Comparison of ENCODE assay signal across 9 mouse cellular contexts in genomic region chr16:17802456-17802838, GRCm38 (mm10). TPM values are rescaled to one million over a fixed set of nuclear protein-coding genes. Genes with fewer than 3 reads are reported as not detected.
A peak's percentile ranks its signal among the peaks of the same experiment; 100 is the strongest.
DNase-seq lines count a peak whose midpoint lies in the region; ATAC-seq and TF ChIP-seq lines count a peak whose summit lies in the region.
"Had no signal": no experiment of that assay in that cellular context is flagged by ENCODE, and none has a peak within 500 bp of the region (broad histone marks: within the 10 kb centered on the region; RNA-seq: fewer than 3 reads in every experiment).

No protein-coding gene starts in this region.

- peaks cover 14% of the 10 kb centered on the region for H3K27me3 ChIP-seq in heart, adult 2 months (ENCODE audit: control insufficient read depth, insufficient read depth, low read length)
- H3K27me3 ChIP-seq in neural tube, embryonic 11.5 days (ENCODE audit: control insufficient read depth, insufficient read depth, low read length): peaks cover 92% of the 10 kb centered on the region
- H3K27me3 ChIP-seq in liver, embryonic 11.5 days (replicated peaks; ENCODE audit: control insufficient read depth, insufficient read depth, low read length): peaks cover 100% of the 10 kb centered on the region
- H3K27me3 ChIP-seq in stomach, postnatal 0 days (ENCODE audit: control insufficient read depth, insufficient read depth, low read length): peaks cover 3% of the 10 kb centered on the region; the same call in 1 of the 2 replicates

- H3K27ac ChIP-seq in heart, adult 2 months: no peak overlapping the region
- no peak overlapping the region for H3K27ac ChIP-seq in neural tube, embryonic 11.5 days (ENCODE audit: low read depth, low read length)
- H3K27ac ChIP-seq in liver, embryonic 11.5 days (ENCODE audit: low read depth, low read length): no peak overlapping the region
- H3K27ac ChIP-seq in stomach, postnatal 0 days (replicated peaks): no peak overlapping the region

- peak overlapping the region; percentile 47 for H3K4me3 ChIP-seq in heart, adult 2 months
- H3K4me3 ChIP-seq in neural tube, embryonic 11.5 days (ENCODE audit: low read depth, low read length): peak overlapping the region; percentile 22; the same call in 1 of the 2 replicates
- peak overlapping the region; percentile 38 for H3K4me3 ChIP-seq in liver, embryonic 11.5 days (ENCODE audit: low read depth, low read length)
- H3K4me3 ChIP-seq in stomach, postnatal 0 days (ENCODE audit: low read depth, low read length): peak overlapping the region; percentile 19; the same call in 1 of the 2 replicates

- H3K36me3 ChIP-seq in heart, adult 2 months (ENCODE audit: control insufficient read depth, insufficient read depth, low read length): no peaks in the 10 kb centered on the region
- 0 out of 2 replicates have a peak, but pooled peaks cover 3% of the 10 kb centered on the region for H3K36me3 ChIP-seq in neural tube, embryonic 11.5 days (ENCODE audit: control insufficient read depth, insufficient read depth, low read length)
- H3K36me3 ChIP-seq in liver, embryonic 11.5 days (ENCODE audit: control insufficient read depth, insufficient read depth, low read length): no peaks in the 10 kb centered on the region
- no peaks in the 10 kb centered on the region for H3K36me3 ChIP-seq in stomach, postnatal 0 days (ENCODE audit: control insufficient read depth, insufficient read depth, low read length)

- no peaks in the 10 kb centered on the region for H3K79me2 ChIP-seq in heart, adult 2 months (replicated peaks; ENCODE audit: control insufficient read depth, insufficient read depth, low read length)

- 43% methylated on average over 18 of the region's 18 CpGs for WGBS in heart, adult 2 months
- WGBS in neural tube, embryonic 11.5 days: 6% methylated on average over 18 of the region's 18 CpGs
- 13% methylated on average over 18 of the region's 18 CpGs for WGBS in liver, embryonic 11.5 days
- WGBS in stomach, postnatal 0 days: 45% methylated on average over 18 of the region's 18 CpGs

- no peak for TF ChIP-seq CTCF in heart, adult 2 months (IDR thresholded peaks at IDR 0.05)
- no peak for TF ChIP-seq CTCF in stomach, postnatal 0 days (IDR thresholded peaks at IDR 0.05; ENCODE audit: low read depth)

- H3K4me1 ChIP-seq in heart, adult 2 months (ENCODE audit: control insufficient read depth, insufficient read depth, low read length): peaks cover 6% of the 10 kb centered on the region
- peaks cover 41% of the 10 kb centered on the region for H3K4me1 ChIP-seq in neural tube, embryonic 11.5 days (ENCODE audit: control insufficient read depth, insufficient read depth, low read length)
- H3K4me1 ChIP-seq in liver, embryonic 11.5 days (replicated peaks; ENCODE audit: control insufficient read depth, insufficient read depth, low read length): peaks cover 47% of the 10 kb centered on the region
- peaks cover 14% of the 10 kb centered on the region for H3K4me1 ChIP-seq in stomach, postnatal 0 days (replicated peaks; ENCODE audit: control insufficient read depth, insufficient read depth)

- DNase-seq in heart, adult 2 months: no peak
- no peak for DNase-seq in heart, postnatal 14 days
- DNase-seq in neural tube, embryonic 11.5 days (ENCODE audit: low spot score): peak; percentile 23
- no peak for DNase-seq in neural tube, embryonic 10.5 days (ENCODE audit: extremely low spot score, low spot score)
- DNase-seq in liver, embryonic 11.5 days (ENCODE audit: low spot score): no peak
- DNase-seq in stomach, postnatal 0 days (ENCODE audit: low spot score): no peak
- no peak for DNase-seq in cerebellum, postnatal 36 days
- no peak for DNase-seq in left cerebral cortex, postnatal 10 days (ENCODE audit: extremely low spot score in 1 of 2, low spot score in 2 of 2)

- H3K4me2 ChIP-seq in neural tube, embryonic 11.5 days (ENCODE audit: low read depth): peak overlapping the region; percentile 44
- H3K4me2 ChIP-seq in liver, embryonic 11.5 days: peak overlapping the region; percentile 59
- H3K4me2 ChIP-seq in stomach, postnatal 0 days (replicated peaks; ENCODE audit: low read depth): peak overlapping the region; percentile 44

- TF ChIP-seq EP300 in heart, adult 2 months (IDR thresholded peaks at IDR 0.05; ENCODE audit: insufficient read depth, low read depth, low read length): no peak
- TF ChIP-seq EP300 in stomach, postnatal 0 days (optimal IDR thresholded peaks at IDR 0.05): no peak

- TF ChIP-seq POLR2A in heart, adult 2 months (IDR thresholded peaks at IDR 0.05; ENCODE audit: insufficient read depth, low read depth, low read length): no peak

- no peak for ATAC-seq in neural tube, embryonic 11.5 days (ENCODE audit: insufficient read depth, low FRiP score, low TSS enrichment)
- ATAC-seq in liver, embryonic 11.5 days (replicated peaks; ENCODE audit: low FRiP score): no peak
- no peak for ATAC-seq in stomach, postnatal 0 days (ENCODE audit: low FRiP score, low TSS enrichment)

- intact Hi-C loops in heart, adult 2 months (cut with DNase I): loop anchor here (2.0 kb wide), 1 partner anchor 32 kb away; no protein-coding TSS in a partner anchor
- intact Hi-C loops in heart, postnatal 14 days (cut with DNase I): no loop called here
- intact Hi-C loops in left cerebral cortex, postnatal 10 days (cut with DNase I): no loop called here

- no peaks in the 10 kb centered on the region for H3K9me3 ChIP-seq in neural tube, embryonic 11.5 days (ENCODE audit: control insufficient read depth, low read length)
- H3K9me3 ChIP-seq in liver, embryonic 11.5 days (ENCODE audit: control insufficient read depth, low read length): no peaks in the 10 kb centered on the region
- no peaks in the 10 kb centered on the region for H3K9me3 ChIP-seq in stomach, postnatal 0 days (ENCODE audit: control insufficient read depth, low read length)

- H3K9ac ChIP-seq in heart, adult 2 months (ENCODE audit: low read depth, low read length): peak overlapping the region; percentile 42; the same call in 1 of the 2 replicates
- H3K9ac ChIP-seq in neural tube, embryonic 11.5 days (ENCODE audit: low read length): no peak overlapping the region
- H3K9ac ChIP-seq in liver, embryonic 11.5 days (ENCODE audit: low read depth, low read length): no peak overlapping the region
- no peak overlapping the region for H3K9ac ChIP-seq in stomach, postnatal 0 days (ENCODE audit: low read length)

RNA-seq across cellular contexts. Expression of gene Scarf2, which starts 5.4 kb away (rescaled TPM):
- total RNA-seq in heart, adult 2 months (2021): 1 to 10 TPM; 4.1 to 5.2 TPM
- polyA plus RNA-seq in heart, adult 2 months (2012; rRNA removed): 10.8 and 13.4 TPM in 2 replicates
- 10 to 100 TPM in 1 of 2 experiments, 1 to 10 TPM in 1; 9.8 to 10.2 TPM for total RNA-seq in heart, postnatal 14 days (2021)
- 9.5 and 13.1 TPM in 2 replicates for polyA plus RNA-seq in neural tube, embryonic 11.5 days (2014; fragmentation: Nextera tagmentation; extraction: Ambion mirVana)
- polyA plus RNA-seq in liver, embryonic 11.5 days (2014; fragmentation: Nextera tagmentation; extraction: Ambion mirVana): 5.8 and 6.9 TPM in 2 replicates
- polyA plus RNA-seq in stomach, postnatal 0 days (2015; fragmentation: Nextera tagmentation; extraction: Ambion mirVana): 7.8 and 10.7 TPM in 2 replicates
- 1 to 10 TPM; 3.7 to 4.3 TPM for total RNA-seq in left cerebral cortex, postnatal 10 days (2021)

RNA-seq across cellular contexts. Expression of gene B830017H08Rik, which starts 30.5 kb away (rescaled TPM):
- total RNA-seq in heart, adult 2 months (2021): not detected
- polyA plus RNA-seq in heart, adult 2 months (2012; rRNA removed): not detected in 2 replicates
- not detected for total RNA-seq in heart, postnatal 14 days (2021)
- 0.19 and 0.36 TPM in 2 replicates for polyA plus RNA-seq in neural tube, embryonic 11.5 days (2014; fragmentation: Nextera tagmentation; extraction: Ambion mirVana)
- polyA plus RNA-seq in liver, embryonic 11.5 days (2014; fragmentation: Nextera tagmentation; extraction: Ambion mirVana): not detected in 2 replicates
- polyA plus RNA-seq in stomach, postnatal 0 days (2015; fragmentation: Nextera tagmentation; extraction: Ambion mirVana): not detected in 2 replicates
- total RNA-seq in left cerebral cortex, postnatal 10 days (2021): 1 to 10 TPM; 4.9 to 5.1 TPM
- polyA plus RNA-seq: C2C12 had no signal

RNA-seq across cellular contexts. Expression of gene Car15, which starts 35.7 kb away (rescaled TPM):
- total RNA-seq in heart, adult 2 months (2021): 1 to 10 TPM; 1.6 to 2.9 TPM
- polyA plus RNA-seq in heart, adult 2 months (2012; rRNA removed): 4.6 and 5.2 TPM in 2 replicates
- total RNA-seq in heart, postnatal 14 days (2021): 1 to 10 TPM; 1.5 to 2.5 TPM
- polyA plus RNA-seq in neural tube, embryonic 11.5 days (2014; fragmentation: Nextera tagmentation; extraction: Ambion mirVana): 3.2 and 3.4 TPM in 2 replicates
- 1.1 and 1.9 TPM in 2 replicates for polyA plus RNA-seq in liver, embryonic 11.5 days (2014; fragmentation: Nextera tagmentation; extraction: Ambion mirVana)
- 0.63 and 1.3 TPM in 2 replicates for polyA plus RNA-seq in stomach, postnatal 0 days (2015; fragmentation: Nextera tagmentation; extraction: Ambion mirVana)
- 1 to 10 TPM; 8.2 to 8.4 TPM for total RNA-seq in left cerebral cortex, postnatal 10 days (2021)

RNA-seq across cellular contexts. Expression of gene Klhl22, which starts 43.0 kb away (rescaled TPM):
- total RNA-seq in heart, adult 2 months (2021): 10 to 100 TPM; 17.3 to 18.6 TPM
- 23.6 and 30.2 TPM in 2 replicates for polyA plus RNA-seq in heart, adult 2 months (2012; rRNA removed)
- total RNA-seq in heart, postnatal 14 days (2021): 10 to 100 TPM; 18.2 to 21.7 TPM
- 62.1 and 62.4 TPM in 2 replicates for polyA plus RNA-seq in neural tube, embryonic 11.5 days (2014; fragmentation: Nextera tagmentation; extraction: Ambion mirVana)
- 47.5 and 49.3 TPM in 2 replicates for polyA plus RNA-seq in liver, embryonic 11.5 days (2014; fragmentation: Nextera tagmentation; extraction: Ambion mirVana)
- 32.0 and 34.0 TPM in 2 replicates for polyA plus RNA-seq in stomach, postnatal 0 days (2015; fragmentation: Nextera tagmentation; extraction: Ambion mirVana)
- 100 to 1,000 TPM in 1 of 2 experiments, 10 to 100 TPM in 1; 96.5 to 101 TPM for total RNA-seq in left cerebral cortex, postnatal 10 days (2021)
